Mouse (Mus musculus): Measurements from ENCODE around the gene Cfap43. TPM values are rescaled to one million over a fixed set of nuclear protein-coding genes. Genes with fewer than 3 reads are reported as not detected.
A peak's percentile ranks its signal among the peaks of the same experiment; 100 is the strongest.

Gene Cfap43
- polyA plus RNA-seq, 1 experiment from 2014 or later = 0.15 TPM

- Histone ChIP-seq H3K4me2 (no peak overlapping the region), H3K9me3 (no peaks in the 10 kb centered on the region), H3K9ac (no peak overlapping the region), H3K27ac (replicated peaks) (no peak overlapping the region), H3K27me3 (replicated peaks) (peaks cover 25% of the 10 kb centered on the region), H3K36me3 (no peaks in the 10 kb centered on the region), H3K4me1 (peaks cover 11% of the 10 kb centered on the region), H3K4me3 (no peak overlapping the region)
- 66% methylated on average over 16 of the region's 16 CpGs for WGBS
- no peak for ATAC-seq (ENCODE audit: extremely low read depth, insufficient number of reproducible peaks, low FRiP score, low TSS enrichment)
Observed at GRCm38 (mm10) chr19:47934636-47935238, 15.7 kb upstream of the Cfap43 start.

GRCm38 (mm10) chr19:47934146-47934545 is 15.1 kb upstream of the Cfap43 start:
- H3K4me3 ChIP-seq = no peak overlapping the region
- peaks cover 11% of the 10 kb centered on the region for H3K4me1 ChIP-seq
- no peaks in the 10 kb centered on the region for H3K9me3 ChIP-seq
- no peak overlapping the region for H3K9ac ChIP-seq
- no peak overlapping the region for H3K27ac ChIP-seq (replicated peaks)
- no peak for ATAC-seq (ENCODE audit: extremely low read depth, insufficient number of reproducible peaks, low FRiP score, low TSS enrichment)
- H3K36me3 ChIP-seq = no peaks in the 10 kb centered on the region
- no peak overlapping the region for H3K4me2 ChIP-seq
- H3K27me3 ChIP-seq (replicated peaks) = peaks cover 20% of the 10 kb centered on the region
- WGBS = 84% methylated on average over 8 of the region's 8 CpGs

GRCm38 (mm10) chr19:47931982-47932638 is 13.0 kb upstream of the Cfap43 start:
- H3K27ac ChIP-seq (replicated peaks) = no peak overlapping the region
- peaks cover 6% of the 10 kb centered on the region; the same call in 1 of the 2 replicates for H3K27me3 ChIP-seq (replicated peaks)
- peaks cover 2% of the 10 kb centered on the region; the same call in 1 of the 2 replicates for H3K4me1 ChIP-seq
- whole genome bisulfite sequencing = 38% methylated on average over 7 of the region's 7 CpGs
- H3K4me2 ChIP-seq = no peak overlapping the region
- H3K36me3 ChIP-seq = no peaks in the 10 kb centered on the region
- H3K9me3 ChIP-seq = no peaks in the 10 kb centered on the region
- ATAC-seq (ENCODE audit: extremely low read depth, insufficient number of reproducible peaks, low FRiP score, low TSS enrichment) = no peak
- H3K4me3 ChIP-seq = no peak overlapping the region
- no peak overlapping the region for H3K9ac ChIP-seq

- H3K27ac ChIP-seq (replicated peaks) = no peak overlapping the region
- 79% methylated on average over 4 of the region's 4 CpGs for WGBS
- H3K9me3 ChIP-seq = no peaks in the 10 kb centered on the region
- H3K27me3 ChIP-seq (replicated peaks) = no peaks in the 10 kb centered on the region
- no peak for ATAC-seq (ENCODE audit: extremely low read depth, insufficient number of reproducible peaks, low FRiP score, low TSS enrichment)
- H3K4me2 ChIP-seq = no peak overlapping the region
- H3K4me1 ChIP-seq = peaks cover 3% of the 10 kb centered on the region; the same call in 1 of the 2 replicates
- H3K4me3 ChIP-seq = no peak overlapping the region
- H3K36me3 ChIP-seq = no peaks in the 10 kb centered on the region
- no peak overlapping the region for H3K9ac ChIP-seq
Observed at GRCm38 (mm10) chr19:47929043-47929442, 10.0 kb upstream of the Cfap43 start.

GRCm38 (mm10) chr19:47927032-47927431 is 7.9 kb upstream of the Cfap43 start:
- 85% methylated on average over 2 of the region's 2 CpGs for WGBS
- Histone ChIP-seq H3K4me3 (no peak overlapping the region), H3K36me3 (no peaks in the 10 kb centered on the region), H3K27ac (replicated peaks) (no peak overlapping the region), H3K9me3 (no peaks in the 10 kb centered on the region), H3K4me1 (peaks cover 3% of the 10 kb centered on the region; the same call in 1 of the 2 replicates), H3K9ac (no peak overlapping the region), H3K4me2 (no peak overlapping the region), H3K27me3 (replicated peaks) (no peaks in the 10 kb centered on the region)
- ATAC-seq (ENCODE audit: extremely low read depth, insufficient number of reproducible peaks, low FRiP score, low TSS enrichment) = no peak

- H3K9me3 ChIP-seq = no peaks in the 10 kb centered on the region
- no peak overlapping the region for H3K27ac ChIP-seq (replicated peaks)
- H3K4me2 ChIP-seq = no peak overlapping the region
- H3K4me1 ChIP-seq = peaks cover 10% of the 10 kb centered on the region
- no peak overlapping the region for H3K9ac ChIP-seq
- no peaks in the 10 kb centered on the region for H3K36me3 ChIP-seq
- ATAC-seq (ENCODE audit: extremely low read depth, insufficient number of reproducible peaks, low FRiP score, low TSS enrichment) = no peak
- WGBS = 52% methylated on average over 7 of the region's 7 CpGs
- no peak overlapping the region for H3K4me3 ChIP-seq
- no peaks in the 10 kb centered on the region for H3K27me3 ChIP-seq (replicated peaks)
Observed at GRCm38 (mm10) chr19:47925819-47926218, 6.7 kb upstream of the Cfap43 start.

GRCm38 (mm10) chr19:47919966-47920375 is 884 bp upstream of the Cfap43 start:
- Histone ChIP-seq H3K27ac (replicated peaks) (peak overlapping the region; percentile 96), H3K4me2 (peak overlapping the region; percentile 83), H3K4me3 (peak overlapping the region; percentile 94), H3K4me1 (peaks cover 53% of the 10 kb centered on the region), H3K9me3 (no peaks in the 10 kb centered on the region), H3K9ac (peak overlapping the region; percentile 97), H3K36me3 (no peaks in the 10 kb centered on the region), H3K27me3 (replicated peaks) (no peaks in the 10 kb centered on the region)
- under 1% methylated on average over 8 of the region's 8 CpGs for WGBS
- ATAC-seq (ENCODE audit: extremely low read depth, insufficient number of reproducible peaks, low FRiP score, low TSS enrichment) = no peak; the same call in 1 of the 2 replicates

GRCm38 (mm10) chr19:47918455-47919101 is 509 bp downstream of the Cfap43 start:
- peak overlapping the region; percentile 83 for H3K4me2 ChIP-seq
- ATAC-seq (ENCODE audit: extremely low read depth, insufficient number of reproducible peaks, low FRiP score, low TSS enrichment) = no peak; the same call in 1 of the 2 replicates
- no peaks in the 10 kb centered on the region for H3K27me3 ChIP-seq (replicated peaks)
- peak overlapping the region; percentile 97 for H3K9ac ChIP-seq
- peak overlapping the region; percentile 94 for H3K4me3 ChIP-seq
- H3K4me1 ChIP-seq = peaks cover 58% of the 10 kb centered on the region
- under 1% methylated on average over 29 of the region's 29 CpGs for WGBS
- no peaks in the 10 kb centered on the region for H3K9me3 ChIP-seq
- H3K27ac ChIP-seq (replicated peaks) = peak overlapping the region; percentile 96
- peaks cover 5% of the 10 kb centered on the region; the same call in 1 of the 2 replicates for H3K36me3 ChIP-seq

- no peaks in the 10 kb centered on the region for H3K9me3 ChIP-seq
- no peaks in the 10 kb centered on the region for H3K27me3 ChIP-seq (replicated peaks)
- peak overlapping the region; percentile 96 for H3K27ac ChIP-seq (replicated peaks)
- H3K4me2 ChIP-seq = peak overlapping the region; percentile 83
- peak overlapping the region; percentile 94 for H3K4me3 ChIP-seq
- ATAC-seq (ENCODE audit: extremely low read depth, insufficient number of reproducible peaks, low FRiP score, low TSS enrichment) = no peak
- H3K9ac ChIP-seq = peak overlapping the region; percentile 97
- H3K36me3 ChIP-seq = peaks cover 5% of the 10 kb centered on the region; the same call in 1 of the 2 replicates
- WGBS = 17% methylated on average over 9 of the region's 9 CpGs
- H3K4me1 ChIP-seq = peaks cover 63% of the 10 kb centered on the region
Observed at GRCm38 (mm10) chr19:47918016-47918415, 1.1 kb downstream of the Cfap43 start.

- Histone ChIP-seq H3K4me1 (peaks cover 66% of the 10 kb centered on the region), H3K36me3 (peaks cover 5% of the 10 kb centered on the region; the same call in 1 of the 2 replicates), H3K4me2 (peak overlapping the region; percentile 83), H3K27ac (replicated peaks) (peak overlapping the region; percentile 96), H3K9me3 (no peaks in the 10 kb centered on the region), H3K4me3 (peak overlapping the region; percentile 94), H3K9ac (peak overlapping the region; percentile 97), H3K27me3 (replicated peaks) (no peaks in the 10 kb centered on the region)
- WGBS = 48% methylated on average over 4 of the region's 4 CpGs
- ATAC-seq (ENCODE audit: extremely low read depth, insufficient number of reproducible peaks, low FRiP score, low TSS enrichment) = no peak
Observed at GRCm38 (mm10) chr19:47917396-47917795, 1.7 kb downstream of the Cfap43 start.

GRCm38 (mm10) chr19:47915251-47915650 is 3.8 kb downstream of the Cfap43 start:
- Histone ChIP-seq H3K4me3 (no peak overlapping the region), H3K4me1 (peaks cover 74% of the 10 kb centered on the region), H3K4me2 (no peak overlapping the region), H3K27ac (replicated peaks) (no peak overlapping the region), H3K9me3 (no peaks in the 10 kb centered on the region), H3K9ac (no peak overlapping the region), H3K36me3 (peaks cover 18% of the 10 kb centered on the region), H3K27me3 (replicated peaks) (no peaks in the 10 kb centered on the region)
- 69% methylated on average over 4 of the region's 4 CpGs for WGBS
- no peak for ATAC-seq (ENCODE audit: extremely low read depth, insufficient number of reproducible peaks, low FRiP score, low TSS enrichment)

All from heart, embryonic 13.5 days (tissue).